Mouse (Mus musculus) olfactory bulb, adult 2 months (tissue): ENCODE measurements at regions not wholly inside any gene's neighbourhood (a gene's known extent, or its start where the extent isn't known, plus 50 kb on each side); places are given as distances from the start of the nearest gene placed in this dataset.

ENCODE experiments used
- H3K27ac ChIP-seq: fragments of 200-500 bp; 2 replicates; pipeline ENCODE4 v1.5.1; 2012; ENCODE audit warnings: low read depth, low read length; ENCODE audit not compliant: insufficient read depth
- H3K4me1 ChIP-seq: fragments of 200-500 bp; 2 replicates; pipeline ENCODE4 v1.6.1; 2012; ENCODE audit warnings: low read length; ENCODE audit not compliant: control insufficient read depth, insufficient read depth
- H3K4me3 ChIP-seq: fragments of 200-500 bp; 2 replicates; pipeline ENCODE4 v1.5.1; 2012; ENCODE audit warnings: mild to moderate bottlenecking, low read depth, low read length, moderate library complexity; ENCODE audit not compliant: insufficient read depth
- CTCF ChIP-seq: fragments of 200-500 bp; IDR thresholded peaks from 2 replicates; pipeline ENCODE4 v1.5.1; 2012; ENCODE audit warnings: low read depth, mild to moderate bottlenecking, low read length, moderate library complexity; ENCODE audit not compliant: insufficient read depth
- POLR2A ChIP-seq: fragments of 200-500 bp; IDR thresholded peaks from 2 replicates; pipeline ENCODE4 v1.6.1; 2012; ENCODE audit warnings: mild to moderate bottlenecking, low read depth, low read length, moderate library complexity; ENCODE audit not compliant: insufficient read depth
- WGBS: fragments of 180-500 bp; shearing (Covaris S2); methylation state at CpG from one replicate; pipeline ENCODE4 v1.1.7; 2018; 5-methylcytosine and 5-hydroxymethylcytosine counted together

GRCm38 (mm10) chr16:93106811-93107523, 281.0 kb upstream of the Runx1 start:
- Histone ChIP-seq H3K4me1 (peaks cover 6% of the 10 kb centered on the region; the same call in 1 of the 2 replicates), H3K4me3 (no peak overlapping the region), H3K27ac (no peak overlapping the region)
- WGBS: 81% methylated on average over 13 of the region's 13 CpGs
- TF ChIP-seq POLR2A (no peak), CTCF (no peak)

GRCm38 (mm10) chr16:93102174-93102573, 276.2 kb upstream of the Runx1 start:
- 40% methylated on average over 3 of the region's 3 CpGs for WGBS
- TF ChIP-seq CTCF (no peak), POLR2A (no peak)
- no peak overlapping the region for H3K27ac ChIP-seq
- no peak overlapping the region for H3K4me3 ChIP-seq
- peaks cover 8% of the 10 kb centered on the region; the same call in 1 of the 2 replicates for H3K4me1 ChIP-seq

GRCm38 (mm10) chr16:93098057-93098456, 272.1 kb upstream of the Runx1 start:
- WGBS: 83% methylated on average over 8 of the region's 8 CpGs
- TF ChIP-seq POLR2A (no peak), CTCF (no peak)
- Histone ChIP-seq H3K27ac (no peak overlapping the region), H3K4me1 (peaks cover 7% of the 10 kb centered on the region; the same call in 1 of the 2 replicates), H3K4me3 (no peak overlapping the region)

- 94% methylated on average over 5 of the region's 5 CpGs for WGBS
- H3K4me3 ChIP-seq: no peak overlapping the region
- TF ChIP-seq POLR2A (no peak), CTCF (no peak)
- 0 out of 2 replicates have a peak, but pooled peaks cover 4% of the 10 kb centered on the region for H3K4me1 ChIP-seq
- H3K27ac ChIP-seq: no peak overlapping the region
These were observed 270.2 kb upstream of the Runx1 start for GRCm38 (mm10) chr16:93096175-93096574.

GRCm38 (mm10) chr16:93092796-93093195, 266.8 kb upstream of the Runx1 start:
- no peak overlapping the region for H3K4me3 ChIP-seq
- 0 out of 2 replicates have a peak, but pooled peaks cover 4% of the 10 kb centered on the region for H3K4me1 ChIP-seq
- WGBS: 22% methylated on average over 7 of the region's 7 CpGs
- TF ChIP-seq POLR2A: no peak
- no peak for TF ChIP-seq CTCF
- no peak overlapping the region for H3K27ac ChIP-seq

- H3K4me1 ChIP-seq: no peaks in the 10 kb centered on the region
- no peak overlapping the region for H3K4me3 ChIP-seq
- 93% methylated on average over 10 of the region's 10 CpGs for WGBS
- TF ChIP-seq POLR2A (no peak), CTCF (no peak)
- no peak overlapping the region for H3K27ac ChIP-seq
These were observed 259.4 kb upstream of the Runx1 start for GRCm38 (mm10) chr16:93085227-93085883.

GRCm38 (mm10) chr16:93083756-93084155, 257.8 kb upstream of the Runx1 start:
- WGBS: 73% methylated on average over 2 of the region's 2 CpGs

GRCm38 (mm10) chr16:93083142-93083541, 257.2 kb upstream of the Runx1 start:
- Histone ChIP-seq H3K4me3 (no peak overlapping the region), H3K27ac (no peak overlapping the region), H3K4me1 (peaks cover 3% of the 10 kb centered on the region; the same call in 1 of the 2 replicates)
- TF ChIP-seq CTCF (no peak), POLR2A (no peak)
- 55% methylated on average over 1 of the region's 1 CpGs for WGBS

More at GRCm38 (mm10) chr16:93083756-93084155, 257.8 kb upstream of the Runx1 start:
- no peak overlapping the region for H3K27ac ChIP-seq
- no peak overlapping the region for H3K4me3 ChIP-seq
- H3K4me1 ChIP-seq: peaks cover 3% of the 10 kb centered on the region; the same call in 1 of the 2 replicates
- TF ChIP-seq CTCF: no peak
- no peak for TF ChIP-seq POLR2A

- 77% methylated on average over 2 of the region's 2 CpGs for WGBS
- TF ChIP-seq CTCF (no peak), POLR2A (no peak)
- H3K4me1 ChIP-seq: peaks cover 3% of the 10 kb centered on the region; the same call in 1 of the 2 replicates
- no peak overlapping the region for H3K4me3 ChIP-seq
- no peak overlapping the region for H3K27ac ChIP-seq
These were observed 255.6 kb upstream of the Runx1 start for GRCm38 (mm10) chr16:93081533-93081932.
